Mouse (Mus musculus) cortical plate, adult 2 months (tissue): Measurements from ENCODE around the gene Ccr7.

ENCODE experiments used
- CTCF ChIP-seq: fragments of 200-500 bp; IDR thresholded peaks from 2 replicates; pipeline ENCODE4 v1.5.1; 2011; ENCODE audit warnings: mild to moderate bottlenecking, control low read depth, low read length; ENCODE audit not compliant: insufficient read depth; ENCODE audit errors: extremely low read depth
- POLR2A ChIP-seq: fragments of 200-500 bp; IDR thresholded peaks from 2 replicates; pipeline ENCODE4 v1.6.1; 2011; ENCODE audit warnings: mild to moderate bottlenecking, low read length, control low read depth; ENCODE audit not compliant: insufficient read depth; ENCODE audit errors: extremely low read depth

DNA sequence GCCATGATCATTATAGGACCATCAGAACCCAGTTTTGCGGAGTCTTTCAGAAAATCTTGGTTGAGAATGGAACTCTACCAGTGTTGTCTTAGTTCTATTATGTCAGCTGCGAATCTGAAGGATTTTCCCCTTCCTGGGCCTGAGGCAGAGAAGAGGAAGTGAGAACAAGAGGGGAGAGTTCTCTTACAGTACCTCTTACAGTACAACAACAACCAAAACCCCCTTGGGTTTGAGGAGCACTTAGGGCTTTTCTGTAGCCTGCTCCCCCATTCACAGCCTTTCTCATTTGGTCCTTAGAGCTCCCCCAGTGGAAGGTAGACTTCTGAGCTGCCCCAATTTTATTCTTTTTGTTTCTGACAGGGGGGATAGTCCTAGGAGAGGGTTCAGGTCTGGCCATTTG, 32.0 kb upstream of the Ccr7 start:
- TF ChIP-seq POLR2A (no peak), CTCF (no peak)
